In genomic region chr2:119202914-119203453, GRCm38 (mm10) we compare ENCODE assay signal across 9 mouse cellular contexts. TPM values are rescaled to one million over a fixed set of nuclear protein-coding genes. Genes with fewer than 3 reads are reported as not detected.
DNase-seq lines count a peak whose midpoint lies in the region; ATAC-seq and TF ChIP-seq lines count a peak whose summit lies in the region.
"Had no signal": no experiment of that assay in that cellular context is flagged by ENCODE, and none has a peak within 500 bp of the region (broad histone marks: within the 10 kb centered on the region; RNA-seq: fewer than 3 reads in every experiment).

No protein-coding gene starts in this region.

- H3K9me3 ChIP-seq in kidney, embryonic 15.5 days (replicated peaks), result no peaks in the 10 kb centered on the region
- H3K9me3 ChIP-seq in heart, embryonic 15.5 days (replicated peaks), result no peaks in the 10 kb centered on the region
- no peaks in the 10 kb centered on the region for H3K9me3 ChIP-seq in lung, embryonic 16.5 days (ENCODE audit: control insufficient read depth, low read length)

- no peak overlapping the region for H3K4me2 ChIP-seq in kidney, embryonic 15.5 days
- H3K4me2 ChIP-seq in heart, embryonic 15.5 days, result no peak overlapping the region
- H3K4me2 ChIP-seq in lung, embryonic 16.5 days (ENCODE audit: low read depth, low read length), result no peak overlapping the region

- H3K4me3 ChIP-seq in kidney, embryonic 15.5 days (replicated peaks), result no peak overlapping the region
- H3K4me3 ChIP-seq in brown adipose tissue, adult 24 weeks (ENCODE audit: insufficient read depth, low read depth, low read length), result no peak overlapping the region
- H3K4me3 ChIP-seq in heart, embryonic 15.5 days, result no peak overlapping the region
- no peak overlapping the region for H3K4me3 ChIP-seq in lung, embryonic 16.5 days (ENCODE audit: low read length)
- no peak overlapping the region for H3K4me3 ChIP-seq in layer of hippocampus, adult 2 months

- no peaks in the 10 kb centered on the region for H3K27me3 ChIP-seq in kidney, embryonic 15.5 days
- no peaks in the 10 kb centered on the region for H3K27me3 ChIP-seq in heart, embryonic 15.5 days
- no peaks in the 10 kb centered on the region for H3K27me3 ChIP-seq in lung, embryonic 16.5 days (ENCODE audit: control insufficient read depth, insufficient read depth, low read depth, low read length)

- no peak for ATAC-seq in kidney, embryonic 15.5 days (replicated peaks; ENCODE audit: low FRiP score)
- no peak for ATAC-seq in heart, embryonic 15.5 days (replicated peaks; ENCODE audit: insufficient number of reproducible peaks, insufficient read depth, low FRiP score, low read depth)
- ATAC-seq in lung, embryonic 16.5 days (ENCODE audit: low read depth), result 0 out of 2 replicates have a peak, but pooled peaks have one; percentile 40

- 23% methylated on average over 5 of the region's 5 CpGs for WGBS in kidney, embryonic 15.5 days
- 54% methylated on average over 5 of the region's 5 CpGs for WGBS in heart, embryonic 15.5 days
- WGBS in lung, embryonic 16.5 days, result 37% methylated on average over 5 of the region's 5 CpGs

- no peak overlapping the region for H3K9ac ChIP-seq in kidney, embryonic 15.5 days
- H3K9ac ChIP-seq in heart, embryonic 15.5 days, result no peak overlapping the region
- H3K9ac ChIP-seq in lung, embryonic 16.5 days (ENCODE audit: low read length), result no peak overlapping the region

- peak overlapping the region; percentile 48 for H3K27ac ChIP-seq in kidney, embryonic 15.5 days
- H3K27ac ChIP-seq in brown adipose tissue, adult 24 weeks (replicated peaks; ENCODE audit: low read depth, low read length), result peak overlapping the region; percentile 81
- peak overlapping the region; percentile 3; the same call in 1 of the 2 replicates for H3K27ac ChIP-seq in heart, embryonic 15.5 days
- H3K27ac ChIP-seq in lung, embryonic 16.5 days (ENCODE audit: low read length), result 0 out of 2 replicates have a peak overlapping the region, but pooled peaks have one; percentile 34
- H3K27ac ChIP-seq in layer of hippocampus, adult 2 months, result no peak overlapping the region

- no peak for TF ChIP-seq CTCF in layer of hippocampus, adult 2 months (conservative IDR thresholded peaks at IDR 0.05)

- no peak for DNase-seq in kidney, adult 9 months
- no peak for DNase-seq in layer of hippocampus, adult 2 months (ENCODE audit: low spot score in 2 of 2)
- DNase-seq in frontal cortex, postnatal 10 days (ENCODE audit: low spot score in 2 of 2), result no peak
- DNase-seq: cerebellum, adult 9-11 months had no signal

- H3K36me3 ChIP-seq in kidney, embryonic 15.5 days, result no peaks in the 10 kb centered on the region
- H3K36me3 ChIP-seq in heart, embryonic 15.5 days, result no peaks in the 10 kb centered on the region
- H3K36me3 ChIP-seq in lung, embryonic 16.5 days (ENCODE audit: control insufficient read depth, insufficient read depth, low read length), result no peaks in the 10 kb centered on the region

- peaks cover 37% of the 10 kb centered on the region for H3K4me1 ChIP-seq in kidney, embryonic 15.5 days
- peaks cover 18% of the 10 kb centered on the region; the same call in 1 of the 2 replicates for H3K4me1 ChIP-seq in brown adipose tissue, adult 24 weeks (ENCODE audit: control insufficient read depth, insufficient read depth, insufficient read length, low read length)
- H3K4me1 ChIP-seq in heart, embryonic 15.5 days (replicated peaks), result peaks cover 19% of the 10 kb centered on the region
- peaks cover 14% of the 10 kb centered on the region for H3K4me1 ChIP-seq in lung, embryonic 16.5 days (replicated peaks; ENCODE audit: control insufficient read depth, insufficient read depth, low read length)

RNA-seq across cellular contexts. Expression of gene Zfyve19, which starts 5.4 kb away (rescaled TPM):
- 51.8 and 55.4 TPM in 2 replicates for polyA plus RNA-seq in kidney, embryonic 15.5 days (2015; fragmentation: Nextera tagmentation; extraction: Ambion mirVana)
- 16.2 and 21.0 TPM in 2 replicates for polyA plus RNA-seq in brown adipose tissue, adult 24 weeks (2012; ENCODE audit: insufficient read depth, insufficient read length, missing spikeins)
- polyA plus RNA-seq in heart, embryonic 15.5 days (2015; fragmentation: Nextera tagmentation; extraction: Ambion mirVana), result 29.7 and 36.3 TPM in 2 replicates
- 48.7 and 50.8 TPM in 2 replicates for polyA plus RNA-seq in lung, embryonic 16.5 days (2015; fragmentation: Nextera tagmentation; extraction: Ambion mirVana)
- 10 to 100 TPM; 34.1 to 36.2 TPM for total RNA-seq in layer of hippocampus, adult 2 months (2021)

RNA-seq across cellular contexts. Expression of gene Dnajc17, which starts 5.6 kb away (rescaled TPM):
- polyA plus RNA-seq in kidney, embryonic 15.5 days (2015; fragmentation: Nextera tagmentation; extraction: Ambion mirVana), result 18.6 and 21.9 TPM in 2 replicates
- polyA plus RNA-seq in brown adipose tissue, adult 24 weeks (2012; ENCODE audit: insufficient read depth, insufficient read length, missing spikeins), result 7.8 and 8.8 TPM in 2 replicates
- polyA plus RNA-seq in heart, embryonic 15.5 days (2015; fragmentation: Nextera tagmentation; extraction: Ambion mirVana), result 12.4 and 12.5 TPM in 2 replicates
- 17.0 and 22.3 TPM in 2 replicates for polyA plus RNA-seq in lung, embryonic 16.5 days (2015; fragmentation: Nextera tagmentation; extraction: Ambion mirVana)
- 10 to 100 TPM; 16.5 to 17.6 TPM for total RNA-seq in layer of hippocampus, adult 2 months (2021)

RNA-seq across cellular contexts. Expression of gene Ppp1r14d, which starts 26.7 kb away (rescaled TPM):
- 0.68 and 0.80 TPM in 2 replicates for polyA plus RNA-seq in kidney, embryonic 15.5 days (2015; fragmentation: Nextera tagmentation; extraction: Ambion mirVana)
- not detected in 2 replicates for polyA plus RNA-seq in brown adipose tissue, adult 24 weeks (2012; ENCODE audit: insufficient read depth, insufficient read length, missing spikeins)
- not detected in 2 replicates for polyA plus RNA-seq in heart, embryonic 15.5 days (2015; fragmentation: Nextera tagmentation; extraction: Ambion mirVana)
- 0.47 and 0.73 TPM in 2 replicates for polyA plus RNA-seq in lung, embryonic 16.5 days (2015; fragmentation: Nextera tagmentation; extraction: Ambion mirVana)
- total RNA-seq in layer of hippocampus, adult 2 months (2021), result not detected
- total RNA-seq: left cerebral cortex, postnatal 25 days had no signal

RNA-seq across cellular contexts. Expression of gene Gm14137, which starts 28.7 kb away (rescaled TPM):
- polyA plus RNA-seq in kidney, embryonic 15.5 days (2015; fragmentation: Nextera tagmentation; extraction: Ambion mirVana), result 0.73 and 0.81 TPM in 2 replicates
- not detected in 2 replicates for polyA plus RNA-seq in brown adipose tissue, adult 24 weeks (2012; ENCODE audit: insufficient read depth, insufficient read length, missing spikeins)
- polyA plus RNA-seq in heart, embryonic 15.5 days (2015; fragmentation: Nextera tagmentation; extraction: Ambion mirVana), result 0.29 and 0.34 TPM in 2 replicates
- 0.40 and 0.41 TPM in 2 replicates for polyA plus RNA-seq in lung, embryonic 16.5 days (2015; fragmentation: Nextera tagmentation; extraction: Ambion mirVana)
- total RNA-seq in layer of hippocampus, adult 2 months (2021), result not detected
- total RNA-seq: left cerebral cortex, postnatal 25 days had no signal

RNA-seq across cellular contexts. Expression of gene Spint1, which starts 34.2 kb away (rescaled TPM):
- polyA plus RNA-seq in kidney, embryonic 15.5 days (2015; fragmentation: Nextera tagmentation; extraction: Ambion mirVana), result 34.3 and 34.7 TPM in 2 replicates
- not detected in 2 replicates for polyA plus RNA-seq in brown adipose tissue, adult 24 weeks (2012; ENCODE audit: insufficient read depth, insufficient read length, missing spikeins)
- 1.2 and 5.6 TPM in 2 replicates for polyA plus RNA-seq in heart, embryonic 15.5 days (2015; fragmentation: Nextera tagmentation; extraction: Ambion mirVana)
- polyA plus RNA-seq in lung, embryonic 16.5 days (2015; fragmentation: Nextera tagmentation; extraction: Ambion mirVana), result 34.2 and 36.2 TPM in 2 replicates
- 1 to 10 TPM; 2.1 to 2.5 TPM for total RNA-seq in layer of hippocampus, adult 2 months (2021)
